8 mouse cellular contexts compared by ENCODE assay signal in the genomic region with DNA sequence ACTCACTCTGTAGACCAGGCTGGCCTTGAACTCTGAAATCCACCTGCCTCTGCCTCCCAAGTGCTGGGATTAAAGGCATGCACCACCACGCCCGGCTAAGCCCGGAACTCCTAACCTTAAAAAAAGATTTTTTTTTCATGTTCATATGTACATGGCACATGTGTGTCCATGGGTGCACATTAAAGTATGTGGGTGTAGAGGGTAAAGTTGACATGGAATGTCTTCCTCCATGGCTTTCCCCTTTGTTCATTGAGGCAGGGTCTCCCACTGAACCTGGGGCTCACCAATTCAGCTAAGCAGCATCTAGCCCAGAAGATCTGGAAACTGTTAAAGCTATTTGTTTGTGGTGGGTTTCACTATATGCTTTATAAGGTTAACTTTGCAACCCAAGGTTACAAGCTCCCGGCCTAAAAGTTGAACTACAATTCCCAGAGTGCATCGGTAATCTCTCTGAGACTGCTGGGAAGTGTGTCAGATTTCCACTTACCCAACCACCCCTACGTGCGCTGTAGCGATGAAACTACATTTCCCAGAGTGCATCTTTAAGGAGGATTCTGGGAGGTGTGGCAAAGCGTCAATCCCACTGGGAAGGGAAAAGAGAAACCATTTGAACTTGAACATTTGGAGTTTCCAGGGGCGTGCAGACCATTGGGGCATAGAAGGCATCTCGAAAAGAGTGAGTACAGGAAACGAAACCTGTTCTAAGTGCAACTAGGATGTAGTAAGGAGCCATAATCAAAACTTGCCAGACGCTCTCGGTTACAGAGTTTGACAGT. TPM values are rescaled to one million over a fixed set of nuclear protein-coding genes. Genes with fewer than 3 reads are reported as not detected.
A peak's percentile ranks its signal among the peaks of the same experiment; 100 is the strongest.
DNase-seq lines count a peak whose midpoint lies in the region; ATAC-seq lines count a peak whose summit lies in the region.

A gene (plus strand): TSS at position 581 of the 776 bp plus-strand sequence.

- DNase-seq in adrenal gland, adult 18-20 months (ENCODE audit: low spot score in 2 of 2): peak; percentile 62 to 65
- DNase-seq in embryo, embryonic 11 days: peak; percentile 96
- DNase-seq in gastrocnemius, postnatal 25 days: peak; percentile 83
- DNase-seq in intestine, embryonic 14.5 days (ENCODE audit: low spot score): peak; percentile 78
- peak; percentile 86 to 94 for DNase-seq in left cerebral cortex, postnatal 14 days (ENCODE audit: low spot score in 2 of 2)
- DNase-seq in mesoderm, embryonic 11.5 days (ENCODE audit: low read depth, low spot score): peak; percentile 92
- DNase-seq in right cerebral cortex, postnatal 36 days (ENCODE audit: low spot score in 2 of 2): peak; percentile 78 to 89
- peak; percentile 86 for DNase-seq in yolk sac, embryonic 10.5 days (ENCODE audit: low spot score)

- peak within 1 kb of the TSS; percentile 69 for H3K4me2 ChIP-seq in intestine, embryonic 14.5 days (ENCODE audit: low read length)

- H3K27me3 ChIP-seq in intestine, embryonic 14.5 days (replicated peaks; ENCODE audit: control insufficient read depth, insufficient read depth, low read length): no peaks in the 10 kb centered on the region

- H3K4me1 ChIP-seq in intestine, embryonic 14.5 days (replicated peaks; ENCODE audit: control insufficient read depth, insufficient read depth, low read length): peaks cover 6% of the 10 kb centered on the region; the same call in 1 of the 2 replicates

- H3K27ac ChIP-seq in intestine, embryonic 14.5 days (ENCODE audit: low read depth): no peak within 1 kb of the TSS

- ATAC-seq in intestine, embryonic 14.5 days (replicated peaks; ENCODE audit: low FRiP score, low TSS enrichment, low read depth): peak; percentile 90

- no peaks in the 10 kb centered on the region for H3K36me3 ChIP-seq in intestine, embryonic 14.5 days (ENCODE audit: control insufficient read depth, insufficient read depth, low read length)

- whole genome bisulfite sequencing in intestine, embryonic 14.5 days: 22% methylated on average over 14 of the region's 14 CpGs

- intact Hi-C loops in left cerebral cortex, postnatal 14 days (cut with DNase I): no loop called here

- no peaks in the 10 kb centered on the region for H3K9me3 ChIP-seq in intestine, embryonic 14.5 days (ENCODE audit: control insufficient read depth, low read length)

- H3K4me3 ChIP-seq in intestine, embryonic 14.5 days (ENCODE audit: low read depth, low read length): peak within 1 kb of the TSS; percentile 68

- H3K9ac ChIP-seq in intestine, embryonic 14.5 days (ENCODE audit: low read length): peak within 1 kb of the TSS; percentile 53

RNA-seq across cellular contexts. Expression of the gene that starts here (rescaled TPM):
- total RNA-seq in adrenal gland, adult 18-20 months (2021): 10 to 100 TPM; 43.3 to 70.4 TPM
- 10 to 100 TPM; 32.5 to 33.7 TPM for total RNA-seq in gastrocnemius, postnatal 25 days (2021)
- 13.3 and 18.2 TPM in 2 replicates for polyA plus RNA-seq in intestine, embryonic 14.5 days (2014; fragmentation: Nextera tagmentation; extraction: Ambion mirVana)
- 10 to 100 TPM; 13.0 to 22.1 TPM for total RNA-seq in left cerebral cortex, postnatal 14 days (2021)
